Mouse (Mus musculus) forebrain, embryonic 13.5 days (tissue): ENCODE measurements at regions not wholly inside any gene's neighbourhood (a gene's known extent, or its start where the extent isn't known, plus 50 kb on each side); places are given as distances from the start of the nearest gene placed in this dataset.

ENCODE experiments used
- ATAC-seq: fragments of 200-750 bp; cut with Nextera tagmentation; 2 replicates; pipeline ENCODE4 v1.8.0; 2017
- H3K27ac ChIP-seq: fragments of 300-500 bp; sonication (generic); 2 replicates; pipeline ENCODE4 v1.5.1; 2015; ENCODE audit warnings: inconsistent platforms, mild to moderate bottlenecking, moderate library complexity
- H3K27me3 ChIP-seq: fragments of 300-500 bp; sonication (generic); 2 replicates; pipeline ENCODE4 v1.6.1; 2015; ENCODE audit warnings: mild to moderate bottlenecking, inconsistent platforms
- H3K36me3 ChIP-seq: fragments of 300-500 bp; sonication (generic); 2 replicates; pipeline ENCODE4 v1.6.1; 2015; ENCODE audit warnings: mild to moderate bottlenecking, inconsistent platforms; ENCODE audit not compliant: poor library complexity, severe bottlenecking
- H3K4me1 ChIP-seq: fragments of 300-500 bp; sonication (generic); 2 replicates; pipeline ENCODE4 v1.6.1; 2015; ENCODE audit warnings: inconsistent platforms
- H3K4me2 ChIP-seq: fragments of 300-500 bp; sonication (generic); 2 replicates; pipeline ENCODE4 v1.6.1; 2015; ENCODE audit warnings: inconsistent platforms, mild to moderate bottlenecking, moderate library complexity
- H3K4me3 ChIP-seq: fragments of 300-500 bp; sonication (generic); 2 replicates; pipeline ENCODE4 v1.5.1; 2015; ENCODE audit warnings: mild to moderate bottlenecking, inconsistent platforms
- H3K9ac ChIP-seq: fragments of 300-500 bp; sonication (generic); 2 replicates; pipeline ENCODE4 v1.6.1; 2015; ENCODE audit warnings: mild to moderate bottlenecking, inconsistent platforms
- H3K9me3 ChIP-seq: fragments of 300-500 bp; sonication (generic); replicated peaks from 2 replicates; pipeline ENCODE4 v1.6.1; 2016; ENCODE audit warnings: inconsistent platforms
- WGBS: fragments of 180-500 bp; shearing (Covaris S2); methylation state at CpG from one replicate; pipeline ENCODE4 v1.1.7; 2015; 5-methylcytosine and 5-hydroxymethylcytosine counted together

DNA sequence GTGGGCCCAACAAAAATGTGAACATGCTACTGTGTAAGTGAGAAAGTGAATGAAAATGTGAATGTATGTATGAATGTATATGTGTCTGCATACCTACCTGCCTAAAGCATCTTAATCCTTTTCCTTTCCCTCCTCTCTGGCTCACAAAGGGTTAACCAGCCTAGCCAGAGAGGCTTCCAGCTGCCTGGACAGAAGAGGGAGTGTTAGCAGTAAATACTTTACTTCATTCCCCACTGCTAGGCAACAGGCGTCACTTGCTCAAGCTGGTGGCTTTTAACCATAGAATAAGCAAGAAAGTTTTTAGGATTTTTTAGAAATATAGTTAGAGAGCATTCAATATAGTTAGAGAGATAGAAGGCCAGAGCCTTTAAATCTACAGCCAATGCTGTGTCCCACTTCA is 363.6 kb downstream of the Rps24 start:
- WGBS = 6% methylated on average over 1 of the region's 1 CpGs
- Histone ChIP-seq H3K4me1 (peaks cover 6% of the 10 kb centered on the region; the same call in 1 of the 2 replicates), H3K9ac (no peak overlapping the region), H3K27ac (no peak overlapping the region), H3K9me3 (no peaks in the 10 kb centered on the region), H3K4me3 (no peak overlapping the region), H3K4me2 (no peak overlapping the region), H3K36me3 (no peaks in the 10 kb centered on the region), H3K27me3 (no peaks in the 10 kb centered on the region)
- ATAC-seq = no peak

DNA sequence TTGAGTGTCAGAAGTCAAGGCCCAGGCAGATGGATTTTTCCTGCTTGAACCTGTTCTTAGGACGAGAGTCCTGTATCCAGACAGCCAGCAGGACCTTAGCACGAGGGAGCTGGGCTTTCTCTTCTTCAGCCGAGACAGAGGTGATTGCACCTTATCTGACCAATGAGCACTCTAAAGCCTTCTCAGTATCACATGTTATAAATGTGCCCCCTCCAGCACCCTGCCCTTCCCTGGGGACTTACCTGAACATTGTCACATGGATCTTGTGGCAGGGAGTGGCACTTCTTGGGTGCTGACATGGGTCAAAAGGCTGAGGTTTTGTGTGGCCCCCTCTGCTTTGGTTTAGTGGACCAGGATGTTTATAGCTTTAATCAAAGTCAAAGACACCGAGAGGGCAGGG is 367.5 kb downstream of the Rps24 start:
- Histone ChIP-seq H3K9ac (no peak overlapping the region), H3K36me3 (no peaks in the 10 kb centered on the region), H3K4me2 (no peak overlapping the region), H3K9me3 (no peaks in the 10 kb centered on the region), H3K27me3 (no peaks in the 10 kb centered on the region), H3K27ac (no peak overlapping the region), H3K4me3 (no peak overlapping the region), H3K4me1 (peaks cover 6% of the 10 kb centered on the region; the same call in 1 of the 2 replicates)
- 69% methylated on average over 4 of the region's 4 CpGs for WGBS
- no peak for ATAC-seq

DNA sequence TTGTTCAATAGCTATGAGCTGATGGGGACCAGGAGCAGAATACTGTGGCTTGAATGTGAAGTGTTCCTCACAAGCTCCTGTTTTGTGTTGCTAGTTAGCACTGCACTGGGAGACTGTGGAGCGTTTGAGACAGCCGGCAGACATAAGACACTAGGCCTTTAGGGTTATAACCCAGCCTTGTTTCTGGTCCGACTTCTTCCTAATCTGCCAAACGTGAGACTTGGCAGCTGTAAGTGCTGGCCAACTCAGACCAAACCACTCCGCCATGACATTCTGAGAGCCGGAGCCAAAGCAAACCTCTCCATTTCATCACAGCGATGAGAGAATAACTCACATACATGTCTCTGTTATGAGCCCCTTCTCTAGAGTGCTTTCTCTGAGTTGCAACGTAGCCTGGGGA is 375.2 kb downstream of the Rps24 start:
- H3K4me2 ChIP-seq = no peak overlapping the region
- no peaks in the 10 kb centered on the region for H3K27me3 ChIP-seq
- no peaks in the 10 kb centered on the region for H3K36me3 ChIP-seq
- no peaks in the 10 kb centered on the region for H3K9me3 ChIP-seq
- H3K4me1 ChIP-seq = peaks cover 9% of the 10 kb centered on the region
- no peak for ATAC-seq
- WGBS = 88% methylated on average over 8 of the region's 8 CpGs
- no peak overlapping the region for H3K4me3 ChIP-seq
- no peak overlapping the region for H3K27ac ChIP-seq
- no peak overlapping the region for H3K9ac ChIP-seq

DNA sequence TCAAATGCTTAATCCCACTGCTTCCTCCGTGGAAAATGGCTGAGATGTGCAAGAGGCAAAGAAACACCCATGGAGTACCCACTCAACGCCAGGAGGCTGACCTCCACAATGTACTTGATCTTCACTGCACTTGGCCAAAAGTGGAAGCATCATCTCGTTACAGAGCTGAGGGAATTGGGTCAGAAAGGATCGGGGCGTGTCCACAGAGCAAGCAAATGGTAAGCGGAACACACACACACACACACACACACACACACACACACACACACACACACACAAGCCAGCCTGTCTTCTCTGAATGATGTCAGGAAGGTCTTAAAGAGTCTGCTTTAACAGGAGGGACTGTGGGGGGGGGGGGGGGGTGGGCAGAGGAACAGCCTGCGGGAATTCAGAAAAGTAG is 375.7 kb downstream of the Rps24 start:
- 78% methylated on average over 5 of the region's 7 CpGs for WGBS
- ATAC-seq = no peak
- peaks cover 9% of the 10 kb centered on the region for H3K4me1 ChIP-seq

DNA sequence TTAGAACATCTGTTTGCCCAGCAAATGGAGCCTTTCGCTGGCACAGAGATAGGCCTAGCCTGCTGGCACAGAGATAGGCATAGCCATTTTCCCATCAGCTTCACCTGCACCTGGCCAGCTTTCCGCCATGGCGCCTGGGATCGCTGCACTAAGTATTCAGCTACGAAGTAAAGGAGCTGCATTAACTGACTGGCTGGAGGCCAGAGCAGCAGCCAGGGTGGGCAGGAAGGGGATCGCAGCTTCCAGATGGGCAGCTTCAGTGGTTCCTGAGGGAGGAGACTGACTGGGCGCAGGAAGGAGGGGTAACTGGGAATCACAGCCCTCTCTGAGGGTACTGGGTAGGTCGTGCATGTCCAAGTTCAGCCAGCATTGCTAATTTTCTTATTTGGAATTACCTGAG is 376.2 kb downstream of the Rps24 start:
- Histone ChIP-seq H3K4me3 (no peak overlapping the region), H3K27me3 (0 out of 2 replicates have a peak, but pooled peaks cover under 1% of the 10 kb centered on the region), H3K4me1 (peaks cover 9% of the 10 kb centered on the region), H3K36me3 (no peaks in the 10 kb centered on the region), H3K4me2 (no peak overlapping the region), H3K27ac (no peak overlapping the region), H3K9me3 (no peaks in the 10 kb centered on the region), H3K9ac (no peak overlapping the region)
- no peak for ATAC-seq
- 60% methylated on average over 8 of the region's 8 CpGs for WGBS

More for the DNA sequence above, 375.7 kb downstream of the Rps24 start:
- Histone ChIP-seq H3K9ac (no peak overlapping the region), H3K4me3 (no peak overlapping the region), H3K27me3 (no peaks in the 10 kb centered on the region), H3K36me3 (no peaks in the 10 kb centered on the region), H3K4me2 (no peak overlapping the region), H3K9me3 (no peaks in the 10 kb centered on the region), H3K27ac (no peak overlapping the region)

DNA sequence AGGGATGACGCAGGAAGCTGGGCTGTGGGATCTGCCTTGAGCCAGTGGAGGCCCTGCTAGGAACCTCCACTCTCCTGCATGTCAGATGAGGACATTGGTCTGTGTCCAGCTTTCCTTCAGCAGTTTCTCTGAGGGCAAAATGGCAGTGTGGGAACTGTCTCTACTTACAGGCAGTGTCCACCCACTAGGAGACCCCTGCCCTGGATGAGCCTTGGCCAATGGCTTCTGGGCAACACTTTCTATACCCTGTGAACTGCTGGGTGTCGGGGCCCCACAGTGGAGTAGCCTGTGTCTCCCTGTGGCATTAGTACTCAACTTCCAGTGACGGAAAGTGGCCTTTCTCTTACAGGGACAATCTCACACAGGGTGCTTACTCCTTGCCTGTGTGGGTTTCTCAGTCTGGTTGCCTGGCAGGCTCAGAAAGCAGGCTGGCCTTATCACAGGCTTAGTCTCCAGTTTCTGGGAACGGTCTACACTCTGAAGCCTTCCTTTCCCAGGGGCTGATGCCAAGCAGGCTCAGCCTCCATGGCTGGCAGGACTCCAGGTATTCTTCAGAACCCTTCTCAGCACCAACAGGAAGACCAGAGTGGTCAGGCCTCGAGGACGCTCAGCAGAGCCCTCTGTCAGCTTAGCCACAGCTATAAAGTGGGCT is 378.8 kb downstream of the Rps24 start:
- no peak for ATAC-seq
- no peak overlapping the region for H3K27ac ChIP-seq

DNA sequence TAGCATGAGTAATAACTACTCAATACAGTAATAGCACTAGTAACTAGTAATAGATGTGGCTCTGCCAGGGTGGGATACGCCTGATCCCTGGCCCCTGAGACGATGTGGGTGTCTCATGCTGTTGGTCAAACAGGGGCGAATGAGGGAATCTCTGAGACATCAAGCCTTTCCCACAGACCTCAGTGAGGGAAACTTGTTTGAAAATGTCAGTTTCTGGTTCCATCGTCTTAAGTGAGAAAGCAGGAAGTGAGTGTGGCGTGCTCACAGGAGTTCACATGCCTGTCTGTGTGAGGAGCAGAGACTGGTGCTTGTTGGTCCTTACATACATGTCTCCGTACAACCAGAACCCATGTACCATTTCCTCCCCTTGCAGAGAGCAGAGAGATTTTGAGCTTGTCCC is 380.9 kb downstream of the Rps24 start:
- no peaks in the 10 kb centered on the region for H3K9me3 ChIP-seq
- ATAC-seq = no peak
- WGBS = 90% methylated on average over 6 of the region's 6 CpGs

More for the DNA sequence above, 378.8 kb downstream of the Rps24 start:
- 80% methylated on average over 6 of the region's 6 CpGs for WGBS
- Histone ChIP-seq H3K4me3 (no peak overlapping the region), H3K36me3 (no peaks in the 10 kb centered on the region), H3K4me1 (peaks cover 9% of the 10 kb centered on the region), H3K27me3 (0 out of 2 replicates have a peak, but pooled peaks cover 2% of the 10 kb centered on the region), H3K9ac (no peak overlapping the region), H3K4me2 (no peak overlapping the region), H3K9me3 (no peaks in the 10 kb centered on the region)

DNA sequence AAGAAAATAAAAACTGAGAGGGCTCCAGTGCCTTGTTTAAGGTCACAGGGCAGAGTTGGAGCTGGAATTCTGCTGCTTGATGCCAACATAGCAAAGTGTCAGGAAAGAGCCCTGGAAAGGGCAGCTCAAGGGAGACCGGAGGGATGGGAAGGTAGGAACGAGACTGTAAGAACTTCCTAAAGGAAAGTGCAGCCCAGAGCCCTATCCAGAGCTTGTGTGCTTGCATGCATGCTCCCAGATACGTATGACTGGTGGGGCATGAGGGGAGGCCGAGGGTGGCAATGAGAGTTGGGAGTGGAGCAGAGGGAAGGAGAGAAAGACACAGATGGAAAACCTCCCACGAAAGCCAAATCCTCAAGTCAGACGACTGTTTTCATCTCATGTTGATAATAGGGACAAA is 381.8 kb downstream of the Rps24 start:
- no peak overlapping the region for H3K27ac ChIP-seq
- H3K9me3 ChIP-seq = no peaks in the 10 kb centered on the region
- no peaks in the 10 kb centered on the region for H3K36me3 ChIP-seq
- H3K27me3 ChIP-seq = 0 out of 2 replicates have a peak, but pooled peaks cover 2% of the 10 kb centered on the region
- no peak overlapping the region for H3K4me2 ChIP-seq
- peaks cover 15% of the 10 kb centered on the region for H3K4me1 ChIP-seq
- no peak for ATAC-seq
- 79% methylated on average over 6 of the region's 6 CpGs for WGBS
- no peak overlapping the region for H3K9ac ChIP-seq
- H3K4me3 ChIP-seq = no peak overlapping the region

More for the DNA sequence above, 380.9 kb downstream of the Rps24 start:
- H3K27me3 ChIP-seq = 0 out of 2 replicates have a peak, but pooled peaks cover 2% of the 10 kb centered on the region
- no peak overlapping the region for H3K9ac ChIP-seq
- no peak overlapping the region for H3K4me2 ChIP-seq
- no peak overlapping the region for H3K27ac ChIP-seq
- no peaks in the 10 kb centered on the region for H3K36me3 ChIP-seq
- peaks cover 19% of the 10 kb centered on the region for H3K4me1 ChIP-seq
- no peak overlapping the region for H3K4me3 ChIP-seq

DNA sequence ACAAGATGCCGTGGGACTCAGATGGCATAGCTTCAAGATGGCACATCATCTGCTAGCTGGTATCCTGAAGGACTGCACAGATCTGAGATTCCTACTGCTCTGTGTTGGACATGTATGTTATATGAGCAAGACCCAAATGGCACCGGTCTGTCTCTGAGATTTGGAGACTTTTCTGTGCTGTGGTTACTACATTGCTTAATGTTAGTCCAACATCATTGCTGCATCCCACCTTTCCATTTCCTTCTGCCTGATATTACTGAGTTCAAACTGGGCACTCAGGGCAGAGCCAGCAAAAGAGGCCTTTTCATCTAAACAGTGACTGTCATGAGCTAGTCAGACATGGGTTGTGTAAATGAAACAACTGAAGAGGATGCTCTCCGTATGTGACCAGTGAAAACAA is 383.3 kb downstream of the Rps24 start:
- H3K9ac ChIP-seq = no peak overlapping the region
- H3K4me2 ChIP-seq = no peak overlapping the region
- no peak for ATAC-seq
- H3K4me3 ChIP-seq = no peak overlapping the region
- H3K27me3 ChIP-seq = 0 out of 2 replicates have a peak, but pooled peaks cover 2% of the 10 kb centered on the region
- 88% methylated on average over 3 of the region's 3 CpGs for WGBS
- peaks cover 25% of the 10 kb centered on the region for H3K4me1 ChIP-seq
- H3K36me3 ChIP-seq = no peaks in the 10 kb centered on the region
- H3K9me3 ChIP-seq = no peaks in the 10 kb centered on the region
- H3K27ac ChIP-seq = no peak overlapping the region

DNA sequence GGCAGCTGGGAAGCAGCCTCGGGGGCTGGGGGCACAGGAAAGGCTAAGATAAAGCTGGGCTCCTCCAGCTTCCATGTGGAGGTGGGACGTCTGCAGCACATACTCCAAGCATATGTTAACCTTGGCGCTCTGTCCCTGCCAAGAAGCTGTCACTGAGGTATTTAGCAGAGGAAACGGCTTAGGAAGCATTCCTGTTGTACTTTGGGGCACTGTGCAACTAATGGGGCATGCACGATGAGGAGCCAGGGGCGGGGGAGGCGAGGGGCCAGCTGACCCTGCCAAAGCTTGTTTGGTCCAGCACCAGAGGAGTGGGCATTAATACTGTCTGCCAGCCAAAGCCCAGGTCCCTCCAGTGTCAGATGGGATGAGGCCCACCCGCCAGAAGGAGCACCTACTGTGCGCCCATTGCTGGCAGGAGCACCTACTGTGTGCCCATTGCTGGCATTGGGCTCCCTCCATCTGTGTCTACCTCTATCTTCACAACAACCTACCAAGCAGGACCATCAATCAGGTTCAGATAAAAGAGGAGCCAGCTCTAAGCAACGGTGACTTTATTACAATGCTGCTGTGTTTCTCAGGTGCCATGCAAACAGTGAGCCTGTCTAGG is 384.6 kb downstream of the Rps24 start:
- no peak overlapping the region for H3K4me3 ChIP-seq
- peak; percentile 44 for ATAC-seq
- H3K9me3 ChIP-seq = no peaks in the 10 kb centered on the region
- H3K27me3 ChIP-seq = 0 out of 2 replicates have a peak, but pooled peaks cover 2% of the 10 kb centered on the region
- 0 out of 2 replicates have a peak overlapping the region, but pooled peaks have one; percentile 21 for H3K27ac ChIP-seq
- H3K4me1 ChIP-seq = peaks cover 32% of the 10 kb centered on the region
- no peak overlapping the region for H3K4me2 ChIP-seq
- H3K9ac ChIP-seq = no peak overlapping the region
- H3K36me3 ChIP-seq = no peaks in the 10 kb centered on the region
- 68% methylated on average over 10 of the region's 10 CpGs for WGBS

DNA sequence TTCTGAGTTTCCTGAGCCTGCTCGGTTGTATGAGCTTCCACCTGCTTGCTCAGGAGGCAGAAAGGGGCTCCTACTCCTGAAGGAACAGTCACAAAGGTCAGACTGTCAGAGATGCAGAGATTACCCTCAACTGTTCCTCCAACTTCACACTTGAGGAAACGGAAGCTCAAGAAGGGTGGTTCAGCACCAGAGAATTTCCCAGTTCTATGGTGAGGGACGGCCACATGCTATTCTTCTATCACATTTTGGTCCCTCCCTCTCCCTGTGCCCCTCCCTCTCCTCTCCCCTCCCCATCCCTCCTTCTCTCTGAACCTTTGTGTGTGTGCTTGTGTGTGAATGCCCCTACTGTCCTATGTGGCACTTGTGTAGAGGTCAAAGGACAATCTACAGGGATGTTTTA is 386.0 kb downstream of the Rps24 start:
- ATAC-seq = no peak
- Histone ChIP-seq H3K4me2 (no peak overlapping the region), H3K4me3 (no peak overlapping the region)

DNA sequence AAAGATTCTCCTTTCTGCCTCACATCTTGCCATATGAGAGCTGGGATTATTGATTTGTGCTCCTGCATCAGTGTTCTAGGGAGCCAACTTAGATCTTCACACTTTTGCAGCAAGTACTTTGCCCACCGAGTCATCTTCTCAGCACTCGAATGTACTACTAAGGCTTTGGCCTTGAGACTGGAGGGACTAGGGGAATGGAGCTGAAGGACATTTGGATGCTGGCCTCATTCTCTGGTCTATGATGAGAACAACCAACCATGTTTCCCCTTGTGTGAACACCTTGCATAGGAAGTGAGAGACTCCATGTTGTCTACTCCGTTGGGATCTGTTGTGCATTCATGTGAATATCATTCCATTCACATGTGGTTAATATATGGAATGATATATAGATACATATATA is 386.5 kb downstream of the Rps24 start:
- 92% methylated on average over 3 of the region's 3 CpGs for WGBS

More for the DNA sequence above, 386.0 kb downstream of the Rps24 start:
- WGBS = 40% methylated on average over 3 of the region's 3 CpGs
- Histone ChIP-seq H3K4me1 (peaks cover 35% of the 10 kb centered on the region), H3K27ac (no peak overlapping the region), H3K27me3 (0 out of 2 replicates have a peak, but pooled peaks cover 2% of the 10 kb centered on the region), H3K9me3 (no peaks in the 10 kb centered on the region), H3K9ac (no peak overlapping the region), H3K36me3 (no peaks in the 10 kb centered on the region)

More for the DNA sequence above, 386.5 kb downstream of the Rps24 start:
- Histone ChIP-seq H3K4me3 (no peak overlapping the region), H3K4me2 (no peak overlapping the region), H3K9ac (no peak overlapping the region), H3K4me1 (peaks cover 35% of the 10 kb centered on the region), H3K27me3 (no peaks in the 10 kb centered on the region), H3K9me3 (no peaks in the 10 kb centered on the region), H3K27ac (no peak overlapping the region), H3K36me3 (no peaks in the 10 kb centered on the region)
- ATAC-seq = no peak
